Mouse (Mus musculus) intestine, postnatal 0 days (tissue): ENCODE data around the gene Armc6. TPM values are rescaled to one million over a fixed set of nuclear protein-coding genes. Genes with fewer than 3 reads are reported as not detected.

Source experiments
- ATAC-seq: fragments of 200-750 bp; cut with Nextera tagmentation; 2 replicates; pipeline ENCODE4 v1.8.0; 2017; ENCODE audit warnings: mild to moderate bottlenecking, moderate TSS enrichment, moderate library complexity
- H3K27ac ChIP-seq: fragments of 300-500 bp; sonication (generic); 2 replicates; pipeline ENCODE4 v1.5.1; 2014; ENCODE audit warnings: mild to moderate bottlenecking, low read depth, low read length, moderate library complexity
- H3K27me3 ChIP-seq: fragments of 300-500 bp; sonication (generic); replicated peaks from 2 replicates; pipeline ENCODE4 v1.6.1; 2014; ENCODE audit warnings: low read length, mixed read lengths; ENCODE audit not compliant: control insufficient read depth, insufficient read depth
- H3K36me3 ChIP-seq: fragments of 300-500 bp; sonication (generic); 2 replicates; pipeline ENCODE4 v1.6.1; 2014; ENCODE audit warnings: mild to moderate bottlenecking, moderate library complexity; ENCODE audit not compliant: control insufficient read depth, insufficient read depth
- H3K4me1 ChIP-seq: fragments of 300-500 bp; sonication (generic); replicated peaks from 2 replicates; pipeline ENCODE4 v1.6.1; 2014; ENCODE audit warnings: antibody characterized with exemption, low read length, mixed read lengths; ENCODE audit not compliant: control insufficient read depth, insufficient read depth
- H3K4me2 ChIP-seq: fragments of 300-500 bp; sonication (generic); replicated peaks from 2 replicates; pipeline ENCODE4 v1.6.1; 2014; ENCODE audit warnings: low read depth, mild to moderate bottlenecking, moderate library complexity
- H3K4me3 ChIP-seq: fragments of 300-500 bp; sonication (generic); 2 replicates; pipeline ENCODE4 v1.5.1; 2014; ENCODE audit warnings: low read depth, low read length
- H3K9ac ChIP-seq: fragments of 300-500 bp; sonication (generic); 2 replicates; pipeline ENCODE4 v1.6.1; 2014; ENCODE audit warnings: mild to moderate bottlenecking, low read depth, low read length
- H3K9me3 ChIP-seq: fragments of 300-500 bp; sonication (generic); 2 replicates; pipeline ENCODE4 v1.6.1; 2016; ENCODE audit warnings: mixed run types; ENCODE audit not compliant: control insufficient read depth
- CTCF ChIP-seq: sonication (generic); IDR thresholded peaks from 2 replicates; pipeline ENCODE4 v1.5.1; 2016; ENCODE audit warnings: low read depth, mild to moderate bottlenecking, control low read depth, antibody characterized with exemption, moderate library complexity
- WGBS: fragments of 180-500 bp; shearing (Covaris S2); extraction: QIAGEN DNeasy Blood & Tissue Kit; methylation state at CpG from one replicate; pipeline ENCODE4 v1.1.7; 2014; 5-methylcytosine and 5-hydroxymethylcytosine counted together
- polyA plus RNA-seq: library from polyadenylated mRNA; unstranded; fragments of >200 nt; fragmentation: Nextera tagmentation; extraction: Ambion mirVana; gene quantifications from 2 replicates; pipeline ENCODE4 v1.2.1, GENCODE M21; 2015

Armc6 gene
- polyA plus RNA-seq, result 10.0 and 11.2 TPM in 2 replicates

DNA sequence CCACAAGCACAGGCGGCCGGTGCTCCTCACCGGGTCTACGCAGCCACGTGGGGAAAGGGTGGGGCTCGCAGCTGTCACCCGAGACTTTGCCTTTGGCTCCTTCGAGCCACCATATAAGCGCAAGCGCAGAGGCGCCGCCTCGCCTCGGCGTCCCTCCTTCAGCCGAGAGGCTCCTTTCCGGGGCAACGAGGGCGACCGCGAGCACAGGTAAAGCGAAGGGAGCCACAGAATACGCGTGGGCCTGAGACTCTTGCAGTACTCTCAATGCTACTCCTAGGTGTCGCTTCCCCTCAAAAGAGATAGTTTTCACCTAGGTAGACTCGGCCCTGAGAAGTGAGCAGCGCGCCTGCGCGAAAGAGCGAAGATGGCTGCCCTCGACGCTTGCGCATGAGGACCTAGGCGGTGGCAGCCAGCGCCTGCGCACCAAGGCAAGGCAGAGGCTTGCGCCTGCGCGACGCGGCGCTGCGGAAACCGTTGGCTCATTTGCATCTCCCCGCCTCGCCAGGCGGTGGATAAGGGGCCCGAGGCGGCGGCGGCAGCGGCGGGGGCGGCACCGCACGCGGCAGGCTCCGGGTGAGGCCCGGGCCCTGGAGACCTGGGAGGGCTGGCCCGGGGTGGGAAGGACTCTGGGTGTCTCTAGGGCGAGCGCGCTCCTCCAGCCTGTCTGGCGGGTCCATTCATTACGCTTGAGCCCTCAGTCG lies at the start of gene Armc6, which contains the start of gene Sugp2:
Gene Armc6 (minus strand): TSS at position 387 of the 701 bp plus-strand sequence.
Gene Sugp2 (plus strand): TSS at position 147 of the 701 bp plus-strand sequence.
- Histone ChIP-seq H3K4me3 (peak within 1 kb of the TSS; percentile 75), H3K9me3 (no peaks in the 10 kb centered on the region), H3K27me3 (no peaks in the 10 kb centered on the region), H3K9ac (peak within 1 kb of the TSS; percentile 65), H3K4me2 (peak within 1 kb of the TSS; percentile 85), H3K36me3 (peaks cover 40% of the 10 kb centered on the region), H3K27ac (peak within 1 kb of the TSS; percentile 90), H3K4me1 (no peaks in the 10 kb centered on the region; the same call in 1 of the 2 replicates)
- under 1% methylated on average over 67 of the region's 67 CpGs for WGBS
- peak; percentile 95 for ATAC-seq
- no peak for TF ChIP-seq CTCF

GRCm38 (mm10) chr8:70283136-70284077 lies 49.1 kb upstream of the Armc6 start:
- H3K4me1 ChIP-seq, result no peaks in the 10 kb centered on the region
- TF ChIP-seq CTCF, result no peak
- no peaks in the 10 kb centered on the region for H3K27me3 ChIP-seq
- H3K4me3 ChIP-seq, result peak overlapping the region; percentile 69
- peaks cover 24% of the 10 kb centered on the region for H3K36me3 ChIP-seq
- H3K27ac ChIP-seq, result peak overlapping the region; percentile 37; the same call in 1 of the 2 replicates
- 2% methylated on average over 55 of the region's 55 CpGs for WGBS
- H3K9ac ChIP-seq, result peak overlapping the region; percentile 83
- no peaks in the 10 kb centered on the region for H3K9me3 ChIP-seq
- peak; percentile 35 for ATAC-seq
- H3K4me2 ChIP-seq, result peak overlapping the region; percentile 89

DNA sequence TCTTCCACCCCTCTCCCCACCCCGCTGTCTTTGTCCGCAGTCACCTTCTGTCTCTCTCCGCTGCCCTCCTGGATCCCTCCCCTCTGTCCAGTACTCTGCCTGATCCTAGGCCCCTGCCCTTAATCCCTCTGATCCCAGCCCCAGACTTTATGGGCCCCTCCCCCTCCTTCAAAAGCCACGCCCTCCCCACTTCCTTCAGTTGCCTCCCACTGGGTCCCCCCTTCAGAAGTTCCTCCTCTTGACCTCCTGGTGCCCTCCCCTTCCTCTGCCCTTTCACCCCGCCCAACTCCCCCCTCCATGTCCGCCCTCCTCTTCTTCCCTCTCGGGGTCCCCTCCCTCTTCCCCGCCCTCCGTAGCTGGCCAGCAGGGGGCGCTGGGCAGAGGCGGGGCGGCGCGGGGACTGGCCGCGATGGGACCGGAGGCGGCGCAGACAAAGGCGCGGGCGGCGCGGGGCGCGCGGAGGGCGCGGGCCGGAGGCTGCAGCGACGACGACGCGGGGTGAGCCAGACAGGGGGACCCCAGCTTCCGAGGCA lies 48.4 kb upstream of the Armc6 start, which contains the start of gene Homer3:
Gene Homer3 (plus strand): TSS at position 225 of the 533 bp plus-strand sequence.
- Histone ChIP-seq H3K9me3 (no peaks in the 10 kb centered on the region), H3K4me3 (peak within 1 kb of the TSS; percentile 69), H3K4me2 (peak within 1 kb of the TSS; percentile 89), H3K27ac (peak within 1 kb of the TSS; percentile 37), H3K27me3 (no peaks in the 10 kb centered on the region), H3K36me3 (peaks cover 21% of the 10 kb centered on the region), H3K4me1 (no peaks in the 10 kb centered on the region), H3K9ac (peak within 1 kb of the TSS; percentile 83)
- peak; percentile 80 for ATAC-seq
- peak; percentile 88 for TF ChIP-seq CTCF
- WGBS, result 2% methylated on average over 35 of the region's 36 CpGs

DNA sequence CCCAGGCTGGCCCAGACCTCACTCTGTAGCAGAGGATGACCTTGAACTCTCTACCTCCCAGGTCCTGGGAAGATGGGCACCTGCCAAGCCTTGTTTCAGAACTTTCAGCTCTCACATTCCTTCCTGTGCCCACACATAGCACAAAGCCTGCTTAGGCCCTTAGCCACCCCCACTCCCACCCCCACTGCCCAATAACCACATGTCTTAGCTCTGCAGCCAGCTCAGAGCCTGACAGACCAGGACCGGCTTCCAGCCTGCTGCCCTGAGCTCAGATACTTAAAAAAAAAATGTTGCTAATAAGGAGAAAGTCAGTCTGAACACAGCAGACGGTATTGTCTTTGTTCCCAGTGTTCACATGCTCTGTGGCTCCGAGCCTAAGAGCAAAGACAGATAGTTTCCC lies 46.7 kb upstream of the Armc6 start:
- no peaks in the 10 kb centered on the region for H3K9me3 ChIP-seq
- no peak overlapping the region for H3K9ac ChIP-seq
- H3K4me3 ChIP-seq, result no peak overlapping the region
- 55% methylated on average over 3 of the region's 3 CpGs for WGBS
- H3K36me3 ChIP-seq, result peaks cover 12% of the 10 kb centered on the region
- H3K4me1 ChIP-seq, result no peaks in the 10 kb centered on the region
- no peaks in the 10 kb centered on the region for H3K27me3 ChIP-seq
- no peak overlapping the region for H3K4me2 ChIP-seq
- ATAC-seq, result no peak
- H3K27ac ChIP-seq, result no peak overlapping the region
- TF ChIP-seq CTCF, result no peak

DNA sequence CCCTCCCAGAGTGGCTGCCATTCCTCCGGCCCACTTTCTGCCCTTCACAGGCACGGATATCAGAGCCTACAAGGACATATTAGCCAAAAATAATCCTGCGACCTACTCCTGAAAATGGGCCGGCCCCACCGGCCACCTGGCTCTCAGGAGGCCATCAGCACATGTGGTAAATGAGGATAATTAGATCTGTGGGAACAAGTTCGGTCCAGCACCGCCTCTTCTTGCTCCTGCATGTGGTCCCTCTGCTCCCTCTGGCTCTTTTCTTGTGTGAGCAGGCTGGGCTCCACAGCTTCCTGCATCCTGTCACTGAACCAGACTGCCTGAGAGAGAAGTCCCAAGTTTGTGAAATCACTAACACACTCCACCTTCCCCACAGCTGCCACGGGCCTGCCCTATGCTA lies 45.0 kb upstream of the Armc6 start:
- 70% methylated on average over 8 of the region's 8 CpGs for WGBS
- no peak overlapping the region for H3K4me2 ChIP-seq
- no peak for TF ChIP-seq CTCF
- H3K9me3 ChIP-seq, result no peaks in the 10 kb centered on the region
- H3K27ac ChIP-seq, result no peak overlapping the region
- no peaks in the 10 kb centered on the region for H3K27me3 ChIP-seq
- H3K4me1 ChIP-seq, result no peaks in the 10 kb centered on the region
- H3K36me3 ChIP-seq, result no peaks in the 10 kb centered on the region
- H3K9ac ChIP-seq, result no peak overlapping the region
- ATAC-seq, result no peak
- H3K4me3 ChIP-seq, result no peak overlapping the region

DNA sequence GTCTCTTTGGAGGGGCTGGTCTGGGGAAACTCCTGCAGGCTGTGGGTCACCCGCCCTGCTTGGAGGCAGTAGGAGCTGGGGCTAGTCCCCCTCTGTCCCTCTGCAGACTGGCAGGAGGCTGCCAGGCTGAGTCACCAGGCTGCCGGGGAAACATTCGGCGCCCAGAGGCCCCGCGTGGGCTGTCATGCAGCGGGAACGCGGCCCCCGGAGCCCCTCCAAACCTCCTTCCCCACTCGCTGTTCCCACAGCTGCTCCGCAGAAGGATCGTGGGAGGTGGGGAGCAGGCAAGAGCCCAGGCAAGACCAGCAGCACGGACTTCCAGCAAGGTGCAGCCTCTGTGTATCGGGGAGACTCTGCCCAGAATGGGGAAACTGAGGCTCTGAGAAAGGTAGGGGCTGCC lies 43.9 kb upstream of the Armc6 start:
- H3K4me1 ChIP-seq, result no peaks in the 10 kb centered on the region
- H3K4me2 ChIP-seq, result no peak overlapping the region
- ATAC-seq, result no peak
- 0 out of 2 replicates have a peak overlapping the region, but pooled peaks have one; percentile 17 for H3K9ac ChIP-seq
- no peak overlapping the region for H3K27ac ChIP-seq
- H3K36me3 ChIP-seq, result no peaks in the 10 kb centered on the region
- no peaks in the 10 kb centered on the region for H3K9me3 ChIP-seq
- H3K4me3 ChIP-seq, result no peak overlapping the region
- no peaks in the 10 kb centered on the region for H3K27me3 ChIP-seq
- 53% methylated on average over 15 of the region's 15 CpGs for WGBS
- no peak for TF ChIP-seq CTCF
